Mouse (Mus musculus) midbrain, embryonic 14.5 days (tissue): ENCODE measurements around the gene Gm21992. TPM values are rescaled to one million over a fixed set of nuclear protein-coding genes. Genes with fewer than 3 reads are reported as not detected.

Experiments used
- ATAC-seq: fragments of 200-750 bp; cut with Nextera tagmentation; 2 replicates; pipeline ENCODE4 v1.8.0; 2017; ENCODE audit warnings: moderate number of reproducible peaks, moderate library complexity; ENCODE audit not compliant: low FRiP score, low TSS enrichment
- DNase-seq: peaks from one replicate; pipeline ENCODE4 v3.0.0-alpha.2; 2015
- H3K27ac ChIP-seq: fragments of 300-500 bp; sonication (generic); replicated peaks from 2 replicates; pipeline ENCODE4 v1.5.1; 2014; ENCODE audit warnings: mild to moderate bottlenecking, low read depth, low read length, moderate library complexity
- H3K27me3 ChIP-seq: fragments of 300-500 bp; sonication (generic); 2 replicates; pipeline ENCODE4 v1.6.1; 2014; ENCODE audit warnings: low read length, control low read depth, mixed read lengths; ENCODE audit not compliant: control insufficient read depth, insufficient read depth
- H3K36me3 ChIP-seq: fragments of 300-500 bp; sonication (generic); 2 replicates; pipeline ENCODE4 v1.6.1; 2014; ENCODE audit warnings: low read length, control low read depth; ENCODE audit not compliant: control insufficient read depth, insufficient read depth
- H3K4me1 ChIP-seq: fragments of 300-500 bp; sonication (generic); 2 replicates; pipeline ENCODE4 v1.6.1; 2014; ENCODE audit warnings: mild to moderate bottlenecking, antibody characterized with exemption, low read length, control low read depth; ENCODE audit not compliant: control insufficient read depth, insufficient read depth
- H3K4me2 ChIP-seq: fragments of 300-500 bp; sonication (generic); 2 replicates; pipeline ENCODE4 v1.6.1; 2014; ENCODE audit warnings: mild to moderate bottlenecking, low read length, moderate library complexity
- H3K4me3 ChIP-seq: fragments of 300-500 bp; sonication (generic); replicated peaks from 2 replicates; pipeline ENCODE4 v1.5.1; 2014; ENCODE audit warnings: low read depth, low read length
- H3K9ac ChIP-seq: fragments of 300-500 bp; sonication (generic); replicated peaks from 2 replicates; pipeline ENCODE4 v1.6.1; 2014; ENCODE audit warnings: mild to moderate bottlenecking, low read length, moderate library complexity
- H3K9me3 ChIP-seq: fragments of 300-500 bp; sonication (generic); 2 replicates; pipeline ENCODE4 v1.6.1; 2016; ENCODE audit warnings: low read length, control low read depth, mixed read lengths; ENCODE audit not compliant: control insufficient read depth
- WGBS: fragments of 180-500 bp; shearing (Covaris S2); extraction: QIAGEN DNeasy Blood & Tissue Kit; methylation state at CpG from one replicate; pipeline ENCODE4 v1.1.7; 2014; 5-methylcytosine and 5-hydroxymethylcytosine counted together
- polyA plus RNA-seq: library from polyadenylated mRNA; unstranded; fragments of >200 nt; fragmentation: Nextera tagmentation; extraction: Ambion mirVana; gene quantifications from 2 replicates; pipeline ENCODE4 v1.2.1, GENCODE M21; 2014

Gene Gm21992
- polyA plus RNA-seq, 1 experiment from 2014 or later, result 12.7 TPM

GRCm38 (mm10) chr19:4708765-4709164 lies 102.6 kb downstream of the Gm21992 start:
- 82% methylated on average over 10 of the region's 10 CpGs for WGBS
- Histone ChIP-seq H3K36me3 (no peaks in the 10 kb centered on the region), H3K4me1 (peaks cover 19% of the 10 kb centered on the region), H3K4me2 (no peak overlapping the region), H3K9me3 (no peaks in the 10 kb centered on the region), H3K9ac (no peak overlapping the region), H3K27ac (no peak overlapping the region), H3K27me3 (no peaks in the 10 kb centered on the region), H3K4me3 (no peak overlapping the region)
- ATAC-seq, result no peak
- DNase-seq, result no peak

GRCm38 (mm10) chr19:4701221-4701620 lies 110.2 kb downstream of the Gm21992 start:
- Histone ChIP-seq H3K9ac (no peak overlapping the region), H3K4me1 (peaks cover 8% of the 10 kb centered on the region), H3K4me3 (no peak overlapping the region), H3K36me3 (no peaks in the 10 kb centered on the region), H3K27me3 (peaks cover 16% of the 10 kb centered on the region), H3K9me3 (no peaks in the 10 kb centered on the region), H3K27ac (no peak overlapping the region), H3K4me2 (no peak overlapping the region)
- ATAC-seq, result no peak
- DNase-seq, result no peak
- WGBS, result 76% methylated on average over 7 of the region's 7 CpGs

- H3K9ac ChIP-seq, result no peak overlapping the region
- peaks cover 8% of the 10 kb centered on the region for H3K4me1 ChIP-seq
- no peak overlapping the region for H3K27ac ChIP-seq
- no peak for ATAC-seq
- no peak overlapping the region for H3K4me2 ChIP-seq
- 72% methylated on average over 8 of the region's 8 CpGs for WGBS
- no peaks in the 10 kb centered on the region for H3K36me3 ChIP-seq
- no peaks in the 10 kb centered on the region for H3K9me3 ChIP-seq
- H3K4me3 ChIP-seq, result no peak overlapping the region
- H3K27me3 ChIP-seq, result peaks cover 16% of the 10 kb centered on the region
- DNase-seq, result no peak
Observed at GRCm38 (mm10) chr19:4700656-4701055, 110.8 kb downstream of the Gm21992 start.

GRCm38 (mm10) chr19:4699821-4700220 lies 111.6 kb downstream of the Gm21992 start:
- 79% methylated on average over 5 of the region's 5 CpGs for WGBS
- no peak for ATAC-seq
- H3K4me1 ChIP-seq, result peaks cover 8% of the 10 kb centered on the region

GRCm38 (mm10) chr19:4698856-4699255 lies 112.6 kb downstream of the Gm21992 start:
- no peaks in the 10 kb centered on the region for H3K36me3 ChIP-seq
- H3K4me3 ChIP-seq, result peak overlapping the region; percentile 55
- 32% methylated on average over 8 of the region's 8 CpGs for WGBS
- peak; percentile 26 for DNase-seq
- no peaks in the 10 kb centered on the region for H3K9me3 ChIP-seq
- no peak for ATAC-seq
- peaks cover 16% of the 10 kb centered on the region for H3K27me3 ChIP-seq
- peak overlapping the region; percentile 69; the same call in 1 of the 2 replicates for H3K9ac ChIP-seq
- H3K4me1 ChIP-seq, result peaks cover 8% of the 10 kb centered on the region
- H3K27ac ChIP-seq, result no peak overlapping the region
- H3K4me2 ChIP-seq, result peak overlapping the region; percentile 65

More at GRCm38 (mm10) chr19:4699821-4700220, 111.6 kb downstream of the Gm21992 start:
- peaks cover 16% of the 10 kb centered on the region for H3K27me3 ChIP-seq
- no peaks in the 10 kb centered on the region for H3K9me3 ChIP-seq
- DNase-seq, result no peak
- H3K4me3 ChIP-seq, result no peak overlapping the region
- no peak overlapping the region for H3K27ac ChIP-seq
- H3K9ac ChIP-seq, result no peak overlapping the region
- H3K4me2 ChIP-seq, result no peak overlapping the region
- H3K36me3 ChIP-seq, result no peaks in the 10 kb centered on the region

- H3K9me3 ChIP-seq, result no peaks in the 10 kb centered on the region
Observed at GRCm38 (mm10) chr19:4698205-4698677, 113.2 kb downstream of the Gm21992 start, which contains the start of gene Gm960. Gene Gm960 (minus strand): TSS chr19:4698668.

GRCm38 (mm10) chr19:4697721-4698120 lies 113.7 kb downstream of the Gm21992 start:
- Histone ChIP-seq H3K36me3 (no peaks in the 10 kb centered on the region), H3K9me3 (no peaks in the 10 kb centered on the region), H3K4me3 (peak overlapping the region; percentile 55), H3K4me2 (peak overlapping the region; percentile 65), H3K27ac (peak overlapping the region; percentile 73), H3K4me1 (peaks cover 8% of the 10 kb centered on the region), H3K9ac (peak overlapping the region; percentile 69), H3K27me3 (peaks cover 16% of the 10 kb centered on the region)
- 82% methylated on average over 9 of the region's 9 CpGs for WGBS
- DNase-seq (no peak), ATAC-seq (no peak)

More at GRCm38 (mm10) chr19:4698205-4698677, 113.2 kb downstream of the Gm21992 start, which contains the start of gene Gm960:
- under 1% methylated on average over 40 of the region's 40 CpGs for WGBS
- DNase-seq (peak; percentile 90), ATAC-seq (peak; percentile 68)
- Histone ChIP-seq H3K9ac (peak within 1 kb of the TSS; percentile 69), H3K4me1 (peaks cover 8% of the 10 kb centered on the region), H3K4me3 (peak within 1 kb of the TSS; percentile 55), H3K27ac (peak within 1 kb of the TSS; percentile 73), H3K36me3 (no peaks in the 10 kb centered on the region), H3K4me2 (peak within 1 kb of the TSS; percentile 65), H3K27me3 (peaks cover 16% of the 10 kb centered on the region)

GRCm38 (mm10) chr19:4697121-4697520 lies 114.3 kb downstream of the Gm21992 start:
- no peaks in the 10 kb centered on the region for H3K36me3 ChIP-seq
- peaks cover 16% of the 10 kb centered on the region for H3K27me3 ChIP-seq
- ATAC-seq (no peak), DNase-seq (no peak)
- H3K9ac ChIP-seq, result no peak overlapping the region
- H3K27ac ChIP-seq, result no peak overlapping the region
- H3K4me1 ChIP-seq, result peaks cover 8% of the 10 kb centered on the region
- no peak overlapping the region for H3K4me2 ChIP-seq
- H3K4me3 ChIP-seq, result no peak overlapping the region
- WGBS, result 85% methylated on average over 3 of the region's 3 CpGs
- no peaks in the 10 kb centered on the region for H3K9me3 ChIP-seq

GRCm38 (mm10) chr19:4694346-4694745 lies 117.1 kb downstream of the Gm21992 start:
- no peak for DNase-seq
- Histone ChIP-seq H3K36me3 (no peaks in the 10 kb centered on the region), H3K27ac (no peak overlapping the region), H3K9ac (no peak overlapping the region), H3K9me3 (no peaks in the 10 kb centered on the region), H3K4me2 (no peak overlapping the region), H3K4me1 (peaks cover 8% of the 10 kb centered on the region), H3K4me3 (no peak overlapping the region), H3K27me3 (peaks cover 9% of the 10 kb centered on the region)
- no peak for ATAC-seq
- WGBS, result 69% methylated on average over 3 of the region's 3 CpGs
